Mouse (Mus musculus): ENCODE results near the gene Cdh12.

- TF ChIP-seq POLR2A (IDR thresholded peaks at IDR 0.05; ENCODE audit: low read depth, low read length) = no peak
- TF ChIP-seq CTCF (IDR thresholded peaks at IDR 0.05; ENCODE audit: extremely low read depth, insufficient read depth, insufficient read length, insufficient replicate concordance) = no peak
Measured at GRCm38 (mm10) chr15:21437347-21437746, 988.3 kb downstream of the Cdh12 start.

Data from spleen, adult 2 months (tissue).